Mouse (Mus musculus): Measurements from ENCODE around the gene Il17d. TPM values are rescaled to one million over a fixed set of nuclear protein-coding genes. Genes with fewer than 3 reads are reported as not detected.

The Il17d gene
- polyA plus RNA-seq, 1 experiment = 20.6 TPM

DNA sequence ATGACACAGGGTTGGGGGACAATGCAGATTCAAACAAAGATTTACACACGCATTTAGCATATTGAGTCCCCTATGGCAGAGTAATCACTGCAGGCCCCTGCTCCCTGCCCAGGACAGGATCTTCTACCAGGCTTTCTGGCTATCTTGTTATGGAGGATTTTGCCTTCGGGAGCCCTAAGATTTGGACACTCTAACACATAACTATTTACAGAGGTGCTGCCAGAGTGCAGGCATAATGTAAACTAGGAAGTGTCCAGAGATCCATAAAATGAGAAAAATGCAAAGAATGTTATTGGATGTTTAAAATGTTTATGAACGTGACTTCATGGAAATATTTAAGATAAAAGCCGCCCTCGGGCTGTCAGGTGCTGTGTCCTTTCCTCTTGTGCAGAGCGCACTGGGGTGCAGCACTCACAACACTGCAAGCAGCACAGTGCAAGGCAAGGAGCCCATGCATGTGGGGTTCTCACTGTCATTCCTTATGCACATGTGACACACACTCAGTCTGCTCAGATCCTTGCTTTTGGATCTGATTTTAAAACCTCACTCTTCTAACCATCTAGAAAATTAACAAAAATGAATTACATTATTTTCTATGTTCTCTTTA, 9.3 kb upstream of the Il17d start:
- WGBS = 88% methylated on average over 6 of the region's 6 CpGs
- H3K27ac ChIP-seq (ENCODE audit: insufficient read depth, low read length) = no peak overlapping the region
- H3K4me3 ChIP-seq (replicated peaks; ENCODE audit: insufficient read depth, low read depth, low read length) = no peak overlapping the region
- TF ChIP-seq POLR2A (IDR thresholded peaks at IDR 0.05; ENCODE audit: borderline replicate concordance, insufficient read depth, low read length) (no peak), CTCF (IDR thresholded peaks at IDR 0.05; ENCODE audit: borderline replicate concordance, insufficient read depth, low read depth, low read length) (no peak)
- H3K4me1 ChIP-seq (ENCODE audit: control insufficient read depth, insufficient read depth, low read length) = peaks cover 5% of the 10 kb centered on the region; the same call in 1 of the 2 replicates
- H3K27me3 ChIP-seq (ENCODE audit: control insufficient read depth, insufficient read depth, low read length) = no peaks in the 10 kb centered on the region
- DNase-seq = no peak

GRCm38 (mm10) chr14:57517001-57517400, 7.6 kb upstream of the Il17d start:
- Histone ChIP-seq H3K4me3 (replicated peaks; ENCODE audit: insufficient read depth, low read depth, low read length) (no peak overlapping the region), H3K27ac (ENCODE audit: insufficient read depth, low read length) (no peak overlapping the region), H3K4me1 (ENCODE audit: control insufficient read depth, insufficient read depth, low read length) (peaks cover 5% of the 10 kb centered on the region; the same call in 1 of the 2 replicates), H3K27me3 (ENCODE audit: control insufficient read depth, insufficient read depth, low read length) (no peaks in the 10 kb centered on the region)
- 68% methylated on average over 7 of the region's 7 CpGs for WGBS
- no peak for DNase-seq
- TF ChIP-seq POLR2A (IDR thresholded peaks at IDR 0.05; ENCODE audit: borderline replicate concordance, insufficient read depth, low read length) = no peak
- TF ChIP-seq CTCF (IDR thresholded peaks at IDR 0.05; ENCODE audit: borderline replicate concordance, insufficient read depth, low read depth, low read length) = no peak

GRCm38 (mm10) chr14:57523762-57524161, 815 bp upstream of the Il17d start:
- Histone ChIP-seq H3K4me1 (ENCODE audit: control insufficient read depth, insufficient read depth, low read length) (peaks cover 4% of the 10 kb centered on the region; the same call in 1 of the 2 replicates), H3K4me3 (replicated peaks; ENCODE audit: insufficient read depth, low read depth, low read length) (no peak overlapping the region), H3K27me3 (ENCODE audit: control insufficient read depth, insufficient read depth, low read length) (no peaks in the 10 kb centered on the region), H3K27ac (ENCODE audit: insufficient read depth, low read length) (no peak overlapping the region)
- WGBS = 93% methylated on average over 9 of the region's 9 CpGs
- no peak for DNase-seq
- TF ChIP-seq POLR2A (IDR thresholded peaks at IDR 0.05; ENCODE audit: borderline replicate concordance, insufficient read depth, low read length) (no peak), CTCF (IDR thresholded peaks at IDR 0.05; ENCODE audit: borderline replicate concordance, insufficient read depth, low read depth, low read length) (no peak)

GRCm38 (mm10) chr14:57525388-57526049, 942 bp downstream of the Il17d start:
- peak overlapping the region; percentile 64 for H3K4me3 ChIP-seq (replicated peaks; ENCODE audit: insufficient read depth, low read depth, low read length)
- WGBS = under 1% methylated on average over 57 of the region's 60 CpGs
- no peaks in the 10 kb centered on the region for H3K27me3 ChIP-seq (ENCODE audit: control insufficient read depth, insufficient read depth, low read length)
- peaks cover 4% of the 10 kb centered on the region; the same call in 1 of the 2 replicates for H3K4me1 ChIP-seq (ENCODE audit: control insufficient read depth, insufficient read depth, low read length)
- DNase-seq = peak; percentile 86 to 89
- TF ChIP-seq POLR2A (IDR thresholded peaks at IDR 0.05; ENCODE audit: borderline replicate concordance, insufficient read depth, low read length) = 0 out of 2 replicates have a peak, but pooled peaks have one; percentile 27
- TF ChIP-seq CTCF (IDR thresholded peaks at IDR 0.05; ENCODE audit: borderline replicate concordance, insufficient read depth, low read depth, low read length) = no peak
- peak overlapping the region; percentile 74 for H3K27ac ChIP-seq (ENCODE audit: insufficient read depth, low read length)

GRCm38 (mm10) chr14:57526050-57526623, 1.6 kb downstream of the Il17d start:
- peak overlapping the region; percentile 9; the same call in 1 of the 2 replicates for H3K27ac ChIP-seq (ENCODE audit: insufficient read depth, low read length)

GRCm38 (mm10) chr14:57527122-57527521, 2.5 kb downstream of the Il17d start:
- Histone ChIP-seq H3K27ac (ENCODE audit: insufficient read depth, low read length) (no peak overlapping the region), H3K4me3 (replicated peaks; ENCODE audit: insufficient read depth, low read depth, low read length) (no peak overlapping the region), H3K27me3 (ENCODE audit: control insufficient read depth, insufficient read depth, low read length) (no peaks in the 10 kb centered on the region), H3K4me1 (ENCODE audit: control insufficient read depth, insufficient read depth, low read length) (peaks cover 4% of the 10 kb centered on the region; the same call in 1 of the 2 replicates)
- WGBS = 53% methylated on average over 7 of the region's 7 CpGs
- TF ChIP-seq POLR2A (IDR thresholded peaks at IDR 0.05; ENCODE audit: borderline replicate concordance, insufficient read depth, low read length) (no peak), CTCF (IDR thresholded peaks at IDR 0.05; ENCODE audit: borderline replicate concordance, insufficient read depth, low read depth, low read length) (no peak)
- DNase-seq = no peak

More at GRCm38 (mm10) chr14:57526050-57526623, 1.6 kb downstream of the Il17d start:
- TF ChIP-seq POLR2A (IDR thresholded peaks at IDR 0.05; ENCODE audit: borderline replicate concordance, insufficient read depth, low read length) (no peak), CTCF (IDR thresholded peaks at IDR 0.05; ENCODE audit: borderline replicate concordance, insufficient read depth, low read depth, low read length) (no peak)
- Histone ChIP-seq H3K4me3 (replicated peaks; ENCODE audit: insufficient read depth, low read depth, low read length) (peak overlapping the region; percentile 64), H3K4me1 (ENCODE audit: control insufficient read depth, insufficient read depth, low read length) (peaks cover 4% of the 10 kb centered on the region; the same call in 1 of the 2 replicates), H3K27me3 (ENCODE audit: control insufficient read depth, insufficient read depth, low read length) (no peaks in the 10 kb centered on the region)
- peak in 1 of 2 experiments; percentile 49 for DNase-seq
- WGBS = 31% methylated on average over 10 of the region's 10 CpGs

DNA sequence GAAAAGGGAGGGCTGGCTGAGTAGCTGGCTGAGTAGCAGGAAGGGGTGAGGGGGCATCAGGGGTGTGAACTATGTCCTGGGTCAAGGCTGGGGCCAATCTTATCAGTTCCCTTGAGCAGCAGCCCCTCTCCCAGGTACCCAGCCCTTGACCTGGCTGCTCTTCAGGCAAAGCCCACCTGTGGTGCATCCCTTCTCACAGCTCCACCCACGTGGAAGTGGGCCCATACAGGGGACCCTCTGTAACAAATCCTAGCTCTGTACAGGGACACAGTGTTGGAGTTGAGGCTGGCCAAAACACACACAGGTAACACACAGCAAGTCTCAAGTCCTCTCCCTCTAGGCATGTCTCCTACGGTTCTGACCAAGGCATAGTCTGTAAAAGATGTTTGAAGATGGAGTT, 3.0 kb downstream of the Il17d start:
- 49% methylated on average over 2 of the region's 2 CpGs for WGBS
- no peak for DNase-seq
- no peak for TF ChIP-seq POLR2A (IDR thresholded peaks at IDR 0.05; ENCODE audit: borderline replicate concordance, insufficient read depth, low read length)
- no peak for TF ChIP-seq CTCF (IDR thresholded peaks at IDR 0.05; ENCODE audit: borderline replicate concordance, insufficient read depth, low read depth, low read length)
- no peak overlapping the region for H3K4me3 ChIP-seq (replicated peaks; ENCODE audit: insufficient read depth, low read depth, low read length)
- H3K27me3 ChIP-seq (ENCODE audit: control insufficient read depth, insufficient read depth, low read length) = no peaks in the 10 kb centered on the region
- no peak overlapping the region for H3K27ac ChIP-seq (ENCODE audit: insufficient read depth, low read length)
- H3K4me1 ChIP-seq (ENCODE audit: control insufficient read depth, insufficient read depth, low read length) = peaks cover 4% of the 10 kb centered on the region; the same call in 1 of the 2 replicates
